Mouse (Mus musculus): Measurements from ENCODE around the gene Spert. TPM values are rescaled to one million over a fixed set of nuclear protein-coding genes. Genes with fewer than 3 reads are reported as not detected.

Gene Spert
- total RNA-seq (2014; rRNA removed; ENCODE audit: low replicate concordance) (not detected in 2 replicates), polyA plus RNA-seq (2015; fragmentation: Nextera tagmentation; extraction: Ambion mirVana) (not detected in 2 replicates)

DNA sequence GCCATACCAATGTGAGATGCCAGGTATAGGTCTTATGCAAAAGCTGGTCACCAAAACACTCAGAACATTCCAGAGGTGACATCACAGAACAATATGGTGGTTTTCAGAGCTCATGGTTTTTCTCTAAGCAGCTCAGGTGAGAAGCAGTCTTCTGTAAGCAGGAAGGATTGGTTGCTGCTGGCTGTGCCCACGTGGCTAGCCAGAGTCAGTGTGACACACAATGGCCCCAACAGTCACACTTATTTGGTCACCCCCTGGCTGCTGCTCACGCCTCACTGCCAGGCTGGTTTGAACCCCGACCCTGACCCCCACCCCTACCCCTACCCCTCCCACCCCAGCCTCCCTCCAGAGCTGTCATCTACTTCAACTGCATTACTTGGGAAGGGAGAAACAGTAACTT lies at the start of gene Spert:
Gene Spert (minus strand): TSS at position 139 of the 400 bp plus-strand sequence.
- Histone ChIP-seq H3K4me3 (ENCODE audit: low read depth, low read length) (no peak within 1 kb of the TSS), H3K27ac (ENCODE audit: low read depth) (no peak within 1 kb of the TSS), H3K4me1 (ENCODE audit: control insufficient read depth, insufficient read depth) (no peaks in the 10 kb centered on the region), H3K4me2 (ENCODE audit: low read depth, low read length) (no peak within 1 kb of the TSS), H3K9me3 (replicated peaks; ENCODE audit: control insufficient read depth, low read length) (no peaks in the 10 kb centered on the region), H3K27me3 (ENCODE audit: control insufficient read depth, insufficient read depth, low read length) (no peaks in the 10 kb centered on the region), H3K9ac (replicated peaks; ENCODE audit: low read depth, low read length) (no peak within 1 kb of the TSS), H3K36me3 (replicated peaks; ENCODE audit: control insufficient read depth, insufficient read depth, low read length) (no peaks in the 10 kb centered on the region)
- ATAC-seq (ENCODE audit: insufficient read depth, low read depth): no peak
- TF ChIP-seq CTCF (IDR thresholded peaks at IDR 0.05; ENCODE audit: low read depth) (no peak), EP300 (IDR thresholded peaks at IDR 0.05; ENCODE audit: low read depth) (no peak)
- WGBS: 55% methylated on average over 3 of the region's 3 CpGs
- DNase-seq (ENCODE audit: low spot score): no peak

DNA sequence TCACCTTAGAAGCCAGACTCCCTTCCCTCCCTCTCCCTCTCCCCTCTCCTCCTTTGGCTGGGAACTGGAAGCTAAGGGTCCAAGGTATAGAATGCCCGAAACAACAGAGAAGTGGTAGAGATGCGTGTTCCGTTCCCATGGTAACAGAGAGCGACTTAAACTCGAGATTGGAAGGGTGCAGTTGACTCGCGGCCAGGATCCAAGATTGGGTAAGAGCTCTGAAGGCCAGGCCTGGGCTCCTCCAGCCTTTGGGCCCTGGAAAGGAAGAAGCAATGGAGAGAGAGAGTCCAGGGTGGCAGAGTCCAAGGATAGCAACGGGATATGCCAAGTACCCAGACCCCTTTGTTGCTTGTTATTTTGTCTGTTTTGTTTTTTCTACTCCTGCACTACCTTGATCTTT lies 49.2 kb upstream of the Spert start, which contains the start of gene Erich6b:
Gene Erich6b (plus strand): TSS at position 180 of the 400 bp plus-strand sequence.
- H3K9me3 ChIP-seq (replicated peaks; ENCODE audit: control insufficient read depth, low read length): no peaks in the 10 kb centered on the region
- H3K9ac ChIP-seq (replicated peaks; ENCODE audit: low read depth, low read length): no peak within 1 kb of the TSS
- DNase-seq (ENCODE audit: low spot score): no peak
- peaks cover 7% of the 10 kb centered on the region; the same call in 1 of the 2 replicates for H3K4me1 ChIP-seq (ENCODE audit: control insufficient read depth, insufficient read depth)
- H3K4me3 ChIP-seq (ENCODE audit: low read depth, low read length): no peak within 1 kb of the TSS
- TF ChIP-seq EP300 (IDR thresholded peaks at IDR 0.05; ENCODE audit: low read depth): no peak
- no peak for TF ChIP-seq CTCF (IDR thresholded peaks at IDR 0.05; ENCODE audit: low read depth)
- no peak within 1 kb of the TSS for H3K4me2 ChIP-seq (ENCODE audit: low read depth, low read length)
- no peaks in the 10 kb centered on the region for H3K36me3 ChIP-seq (replicated peaks; ENCODE audit: control insufficient read depth, insufficient read depth, low read length)
- ATAC-seq (ENCODE audit: insufficient read depth, low read depth): no peak
- H3K27ac ChIP-seq (ENCODE audit: low read depth): no peak within 1 kb of the TSS
- 0 out of 2 replicates have a peak, but pooled peaks cover 4% of the 10 kb centered on the region for H3K27me3 ChIP-seq (ENCODE audit: control insufficient read depth, insufficient read depth, low read length)
- WGBS: 78% methylated on average over 8 of the region's 8 CpGs

DNA sequence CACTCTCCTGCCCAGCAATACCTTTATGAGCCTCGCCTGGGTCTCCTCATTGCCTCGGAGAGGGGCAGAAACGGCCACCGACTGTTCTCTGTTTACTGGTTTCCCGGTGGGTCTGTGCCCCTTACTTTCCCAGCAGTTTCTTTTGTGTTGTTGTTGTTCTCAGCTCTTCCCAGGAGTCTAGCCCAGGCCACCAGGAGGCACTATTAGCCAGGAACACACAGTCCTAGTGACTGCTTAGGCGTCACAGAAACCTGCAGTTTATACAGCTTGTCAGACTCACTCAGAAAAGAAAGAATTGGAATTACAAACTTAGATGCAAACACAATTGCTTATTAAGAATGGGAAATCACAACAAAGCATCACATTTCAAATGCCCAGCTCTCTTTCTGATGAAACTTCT lies 48.5 kb upstream of the Spert start:
- no peak overlapping the region for H3K9ac ChIP-seq (replicated peaks; ENCODE audit: low read depth, low read length)
- ATAC-seq (ENCODE audit: insufficient read depth, low read depth): no peak
- H3K27ac ChIP-seq (ENCODE audit: low read depth): no peak overlapping the region
- no peak for TF ChIP-seq EP300 (IDR thresholded peaks at IDR 0.05; ENCODE audit: low read depth)
- TF ChIP-seq CTCF (IDR thresholded peaks at IDR 0.05; ENCODE audit: low read depth): peak; percentile 44
- H3K4me2 ChIP-seq (ENCODE audit: low read depth, low read length): no peak overlapping the region
- H3K4me3 ChIP-seq (ENCODE audit: low read depth, low read length): no peak overlapping the region
- 0 out of 2 replicates have a peak, but pooled peaks cover 4% of the 10 kb centered on the region for H3K27me3 ChIP-seq (ENCODE audit: control insufficient read depth, insufficient read depth, low read length)
- H3K4me1 ChIP-seq (ENCODE audit: control insufficient read depth, insufficient read depth): peaks cover 7% of the 10 kb centered on the region; the same call in 1 of the 2 replicates
- 65% methylated on average over 6 of the region's 6 CpGs for WGBS
- no peaks in the 10 kb centered on the region for H3K36me3 ChIP-seq (replicated peaks; ENCODE audit: control insufficient read depth, insufficient read depth, low read length)
- no peak for DNase-seq (ENCODE audit: low spot score)
- H3K9me3 ChIP-seq (replicated peaks; ENCODE audit: control insufficient read depth, low read length): no peaks in the 10 kb centered on the region

DNA sequence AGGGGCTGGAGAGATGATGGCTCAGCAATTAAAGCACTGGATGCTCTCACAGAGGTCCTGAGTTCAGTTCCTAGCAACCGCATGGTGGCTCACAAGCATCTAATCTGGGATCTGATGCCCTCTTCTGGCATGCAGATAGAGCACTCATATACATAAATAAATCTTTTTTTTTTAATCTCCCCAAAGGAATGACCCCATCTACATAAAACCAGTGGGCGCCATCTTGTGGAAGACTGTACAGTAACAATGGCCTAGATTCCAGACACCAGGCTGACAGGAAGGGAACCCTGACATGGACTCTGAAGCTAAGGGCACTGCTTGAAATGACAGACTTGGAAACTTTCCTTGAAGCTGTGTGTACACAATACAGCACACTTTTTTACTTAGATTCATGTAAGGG lies 47.9 kb upstream of the Spert start:
- WGBS: 89% methylated on average over 2 of the region's 2 CpGs
- Histone ChIP-seq H3K4me1 (ENCODE audit: control insufficient read depth, insufficient read depth) (0 out of 2 replicates have a peak, but pooled peaks cover 6% of the 10 kb centered on the region), H3K4me2 (ENCODE audit: low read depth, low read length) (no peak overlapping the region), H3K4me3 (ENCODE audit: low read depth, low read length) (no peak overlapping the region), H3K27me3 (ENCODE audit: control insufficient read depth, insufficient read depth, low read length) (0 out of 2 replicates have a peak, but pooled peaks cover 4% of the 10 kb centered on the region), H3K9ac (replicated peaks; ENCODE audit: low read depth, low read length) (no peak overlapping the region), H3K36me3 (replicated peaks; ENCODE audit: control insufficient read depth, insufficient read depth, low read length) (no peaks in the 10 kb centered on the region), H3K27ac (ENCODE audit: low read depth) (no peak overlapping the region), H3K9me3 (replicated peaks; ENCODE audit: control insufficient read depth, low read length) (no peaks in the 10 kb centered on the region)
- ATAC-seq (ENCODE audit: insufficient read depth, low read depth): no peak
- peak; percentile 41 for TF ChIP-seq CTCF (IDR thresholded peaks at IDR 0.05; ENCODE audit: low read depth)
- no peak for TF ChIP-seq EP300 (IDR thresholded peaks at IDR 0.05; ENCODE audit: low read depth)
- DNase-seq (ENCODE audit: low spot score): peak; percentile 9

DNA sequence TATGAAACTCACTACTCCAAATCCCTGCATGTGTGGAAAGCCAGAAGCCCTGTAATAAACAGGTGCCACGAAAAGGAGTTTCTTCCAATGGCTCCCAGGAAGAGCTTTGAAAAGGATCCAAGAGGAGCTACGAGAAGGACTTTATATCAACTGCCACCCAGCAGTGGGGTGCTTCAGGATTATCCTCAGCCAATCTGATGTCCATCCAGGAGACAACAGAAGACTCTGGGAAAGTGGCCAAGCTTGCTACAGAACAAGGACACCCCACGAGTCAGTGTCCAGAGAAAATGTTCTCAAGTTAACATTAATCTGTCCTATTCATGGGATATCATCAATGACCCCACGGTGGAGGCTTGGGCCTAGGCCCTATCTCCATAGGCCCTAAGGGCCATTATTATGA lies 44.7 kb upstream of the Spert start:
- no peak for DNase-seq (ENCODE audit: low spot score)
- no peaks in the 10 kb centered on the region for H3K9me3 ChIP-seq (replicated peaks; ENCODE audit: control insufficient read depth, low read length)
- no peak overlapping the region for H3K27ac ChIP-seq (ENCODE audit: low read depth)
- H3K27me3 ChIP-seq (ENCODE audit: control insufficient read depth, insufficient read depth, low read length): 0 out of 2 replicates have a peak, but pooled peaks cover 4% of the 10 kb centered on the region
- WGBS: 61% methylated on average over 4 of the region's 4 CpGs
- H3K4me2 ChIP-seq (ENCODE audit: low read depth, low read length): no peak overlapping the region
- no peaks in the 10 kb centered on the region for H3K36me3 ChIP-seq (replicated peaks; ENCODE audit: control insufficient read depth, insufficient read depth, low read length)
- no peak overlapping the region for H3K4me3 ChIP-seq (ENCODE audit: low read depth, low read length)
- H3K4me1 ChIP-seq (ENCODE audit: control insufficient read depth, insufficient read depth): 0 out of 2 replicates have a peak, but pooled peaks cover 10% of the 10 kb centered on the region
- no peak for TF ChIP-seq CTCF (IDR thresholded peaks at IDR 0.05; ENCODE audit: low read depth)
- TF ChIP-seq EP300 (IDR thresholded peaks at IDR 0.05; ENCODE audit: low read depth): no peak
- no peak overlapping the region for H3K9ac ChIP-seq (replicated peaks; ENCODE audit: low read depth, low read length)
- no peak for ATAC-seq (ENCODE audit: insufficient read depth, low read depth)

DNA sequence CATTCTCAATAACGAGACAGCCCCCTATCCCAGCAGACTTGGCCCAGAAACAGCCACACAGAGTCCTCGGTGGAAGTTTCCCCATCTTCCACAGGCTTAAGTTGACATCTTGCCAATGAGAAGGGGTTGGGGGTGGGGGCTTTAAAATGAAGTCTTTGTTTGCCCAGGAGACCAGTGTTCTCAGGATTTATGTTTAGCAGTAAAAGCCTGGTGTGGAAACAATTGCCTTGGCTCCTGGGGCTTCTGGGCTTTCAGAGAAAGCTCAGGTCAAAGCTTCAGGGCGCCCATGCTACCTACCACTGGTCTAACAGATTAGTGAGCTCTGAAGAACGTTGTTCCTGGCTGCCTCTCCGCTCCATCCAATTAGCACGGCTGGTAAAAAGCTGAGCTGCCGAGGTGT lies 43.2 kb upstream of the Spert start:
- ATAC-seq (ENCODE audit: insufficient read depth, low read depth): no peak
- H3K27ac ChIP-seq (ENCODE audit: low read depth): no peak overlapping the region
- 0 out of 2 replicates have a peak, but pooled peaks cover 10% of the 10 kb centered on the region for H3K4me1 ChIP-seq (ENCODE audit: control insufficient read depth, insufficient read depth)

More for the DNA sequence above, 43.2 kb upstream of the Spert start:
- Histone ChIP-seq H3K4me2 (ENCODE audit: low read depth, low read length) (no peak overlapping the region), H3K4me3 (ENCODE audit: low read depth, low read length) (no peak overlapping the region), H3K27me3 (ENCODE audit: control insufficient read depth, insufficient read depth, low read length) (0 out of 2 replicates have a peak, but pooled peaks cover 4% of the 10 kb centered on the region), H3K9me3 (replicated peaks; ENCODE audit: control insufficient read depth, low read length) (no peaks in the 10 kb centered on the region), H3K9ac (replicated peaks; ENCODE audit: low read depth, low read length) (no peak overlapping the region), H3K36me3 (replicated peaks; ENCODE audit: control insufficient read depth, insufficient read depth, low read length) (no peaks in the 10 kb centered on the region)
- WGBS: 63% methylated on average over 7 of the region's 7 CpGs
- TF ChIP-seq CTCF (IDR thresholded peaks at IDR 0.05; ENCODE audit: low read depth) (no peak), EP300 (IDR thresholded peaks at IDR 0.05; ENCODE audit: low read depth) (no peak)
- no peak for DNase-seq (ENCODE audit: low spot score)

Measured in heart, postnatal 0 days (tissue).